Mouse (Mus musculus) small intestine, adult 2 months (tissue): ENCODE measurements around the gene Fbln2.

Experiments used
- CTCF ChIP-seq: fragments of 200-500 bp; IDR thresholded peaks from 2 replicates; pipeline ENCODE4 v1.5.1; 2012; ENCODE audit warnings: low read depth, mild to moderate bottlenecking, control low read depth, inconsistent platforms, low read length, moderate library complexity, mixed read lengths; ENCODE audit not compliant: insufficient replicate concordance, insufficient read length; ENCODE audit errors: extremely low read depth
- POLR2A ChIP-seq: fragments of 200-500 bp; IDR thresholded peaks from 2 replicates; pipeline ENCODE4 v1.6.1; 2012; ENCODE audit warnings: low read depth, mild to moderate bottlenecking, control low read depth, inconsistent platforms, low read length, moderate library complexity

DNA sequence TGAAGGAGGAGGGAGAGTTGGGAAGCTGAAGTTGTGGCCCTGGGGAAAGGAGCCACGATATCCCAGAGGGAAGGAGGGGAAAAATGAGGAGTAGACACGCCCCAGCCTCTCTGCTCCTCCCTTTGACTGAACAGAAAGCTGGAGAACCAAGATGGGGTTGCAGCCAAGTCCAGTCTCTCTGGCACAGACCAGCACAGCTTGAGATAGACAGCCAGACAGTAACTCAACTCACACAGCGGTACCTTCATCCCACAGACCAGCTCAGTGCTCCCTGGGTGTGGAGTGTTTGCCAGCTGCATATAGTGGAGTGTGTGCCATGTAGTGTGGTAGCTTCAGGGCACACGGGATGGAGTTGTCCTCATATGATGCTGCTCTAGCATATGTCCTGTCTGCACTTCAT is 16.7 kb downstream of the Fbln2 start:
- TF ChIP-seq CTCF (no peak), POLR2A (no peak)
